Mouse (Mus musculus) myocyte (in vitro differentiated cells): ENCODE results near the gene Gabrg3. TPM values are rescaled to one million over a fixed set of nuclear protein-coding genes. Genes with fewer than 3 reads are reported as not detected.

Experiments
- H3K27me3 ChIP-seq: one replicate; pipeline ENCODE4 v1.6.1; 2011; ENCODE audit not compliant: control insufficient read depth, insufficient read depth, insufficient read length
- H3K36me3 ChIP-seq: one replicate; pipeline ENCODE4 v1.6.1; 2011; ENCODE audit not compliant: control insufficient read depth, insufficient read depth
- H3K4me2 ChIP-seq: one replicate; pipeline ENCODE4 v1.6.1; 2011; ENCODE audit warnings: low read depth, control low read depth
- H3K4me3 ChIP-seq: one replicate; pipeline ENCODE4 v1.5.1; 2011; ENCODE audit warnings: mild to moderate bottlenecking, control low read depth, moderate library complexity
- H3K79me2 ChIP-seq: one replicate; pipeline ENCODE4 v1.6.1; 2011; ENCODE audit not compliant: control insufficient read depth, insufficient read depth
- H3ac ChIP-seq: one replicate; pipeline ENCODE4 v1.6.1; 2011; ENCODE audit not compliant: control insufficient read depth, insufficient read length
- CEBPB ChIP-seq: IDR thresholded peaks from 2 replicates; pipeline ENCODE4 v1.6.1; 2011; ENCODE audit warnings: mild to moderate bottlenecking, moderate library complexity; ENCODE audit not compliant: poor library complexity, insufficient read depth, severe bottlenecking
- E2F4 ChIP-seq: IDR thresholded peaks from one replicate; pipeline ENCODE4 v1.6.1; 2011; ENCODE audit warnings: mild to moderate bottlenecking, control low read depth, moderate library complexity; ENCODE audit not compliant: insufficient read depth
- MAX ChIP-seq: IDR thresholded peaks from one replicate; pipeline ENCODE4 v1.6.1; 2011; ENCODE audit warnings: low read depth, mild to moderate bottlenecking, control low read depth
- MYOD1 ChIP-seq, 3 experiments: IDR thresholded peaks; one replicate each; pipeline ENCODE4 v1.6.1; 2011; ENCODE audit warnings: control low read depth in 2 of 3, low read depth in 2 of 3, mild to moderate bottlenecking in 2 of 3, moderate library complexity in 1 of 3; ENCODE audit not compliant: insufficient read length in 2 of 3, control insufficient read depth in 1 of 3
- MYOG ChIP-seq, 3 experiments: IDR thresholded peaks; one replicate each; pipeline ENCODE4 v1.6.1; 2011; ENCODE audit warnings: control low read depth in 2 of 3, low read depth in 2 of 3, mild to moderate bottlenecking in 2 of 3; ENCODE audit not compliant: insufficient read length in 2 of 3, control insufficient read depth in 1 of 3, insufficient read depth in 1 of 3
- POLR2A ChIP-seq: IDR thresholded peaks from one replicate; pipeline ENCODE4 v1.6.1; 2011; ENCODE audit warnings: low read depth, mild to moderate bottlenecking, control low read depth, moderate library complexity; ENCODE audit not compliant: insufficient read length
- POLR2AphosphoS2 ChIP-seq: IDR thresholded peaks from one replicate; pipeline ENCODE4 v1.6.1; 2011; ENCODE audit warnings: low read depth, control low read depth; ENCODE audit not compliant: insufficient read length
- REST ChIP-seq: IDR thresholded peaks from one replicate; pipeline ENCODE4 v1.6.1; 2011; ENCODE audit warnings: mild to moderate bottlenecking, control low read depth, moderate library complexity; ENCODE audit not compliant: insufficient read depth, insufficient read length
- SRF ChIP-seq: IDR thresholded peaks from one replicate; pipeline ENCODE4 v1.6.1; 2011; ENCODE audit warnings: low read depth; ENCODE audit not compliant: control insufficient read depth, insufficient read length
- TCF12 ChIP-seq: IDR thresholded peaks from one replicate; pipeline ENCODE4 v1.6.1; 2011; ENCODE audit warnings: mild to moderate bottlenecking, control low read depth; ENCODE audit not compliant: poor library complexity, insufficient read depth, severe bottlenecking
- TCF3 ChIP-seq: IDR thresholded peaks from one replicate; pipeline ENCODE4 v1.6.1; 2011; ENCODE audit warnings: low read depth, control low read depth; ENCODE audit not compliant: insufficient read length
- USF1 ChIP-seq: IDR thresholded peaks from one replicate; pipeline ENCODE4 v1.6.1; 2011; ENCODE audit warnings: low read depth, mild to moderate bottlenecking, control low read depth, moderate library complexity
- polyA plus RNA-seq: library from polyadenylated mRNA; unstranded; fragments of >200 nt; fragmentation: generic; extraction: Trizol; gene quantifications from one replicate; pipeline ENCODE4 v1.2.1, GENCODE M21; 2012; ENCODE audit warnings: missing spikeins

The Gabrg3 gene
- polyA plus RNA-seq, 1 experiment = not detected

- H3K79me2 ChIP-seq = no peaks in the 10 kb centered on the region
- H3K4me3 ChIP-seq = no peak overlapping the region
- no peaks in the 10 kb centered on the region for H3K36me3 ChIP-seq
- no peak for TF ChIP-seq TCF3
- TF ChIP-seq E2F4 = no peak
- TF ChIP-seq POLR2A = no peak
- no peak for TF ChIP-seq POLR2AphosphoS2
- no peak for TF ChIP-seq MAX
- H3K27me3 ChIP-seq = no peaks in the 10 kb centered on the region
- H3ac ChIP-seq = no peak overlapping the region
- H3K4me2 ChIP-seq = no peak overlapping the region
Measured at GRCm38 (mm10) chr7:57412896-57413295, 25.9 kb upstream of the Gabrg3 start.

DNA sequence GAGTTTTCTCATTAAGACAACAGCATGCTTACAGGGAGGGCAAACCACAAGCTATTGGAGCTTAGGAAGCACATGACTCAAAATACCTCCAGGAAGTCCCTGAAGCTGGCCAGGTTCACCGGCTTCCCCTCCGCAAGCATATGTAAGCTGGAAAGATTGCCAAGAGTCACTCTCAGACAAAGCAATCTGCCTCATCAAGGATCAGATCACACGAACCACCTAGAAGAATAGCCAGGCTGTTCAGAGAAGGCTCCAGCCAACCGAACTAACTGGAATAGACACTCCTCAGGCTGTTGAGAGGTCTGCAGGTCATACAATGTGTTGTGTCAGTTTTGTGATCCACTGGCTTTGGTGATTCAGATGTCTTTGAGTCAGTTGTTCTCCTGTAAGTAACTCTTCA lies 24.2 kb upstream of the Gabrg3 start:
- Histone ChIP-seq H3ac (no peak overlapping the region), H3K4me2 (no peak overlapping the region), H3K36me3 (no peaks in the 10 kb centered on the region), H3K27me3 (no peaks in the 10 kb centered on the region), H3K79me2 (no peaks in the 10 kb centered on the region), H3K4me3 (no peak overlapping the region)
- no peak for TF ChIP-seq MAX
- TF ChIP-seq REST = no peak
- TF ChIP-seq POLR2AphosphoS2 = no peak

GRCm38 (mm10) chr7:57393551-57393950 lies 6.6 kb upstream of the Gabrg3 start:
- Histone ChIP-seq H3K4me2 (no peak overlapping the region), H3K4me3 (no peak overlapping the region), H3K27me3 (no peaks in the 10 kb centered on the region), H3ac (no peak overlapping the region), H3K79me2 (no peaks in the 10 kb centered on the region), H3K36me3 (no peaks in the 10 kb centered on the region)
- TF ChIP-seq MAX (no peak), POLR2A (no peak), MYOD1 (IDR thresholded peaks at IDR 0.05; ENCODE audit: control insufficient read depth in 1 of 3, insufficient read length in 2 of 3, low read depth in 2 of 3) (no peak), TCF12 (no peak), MYOG (IDR thresholded peaks at IDR 0.05; ENCODE audit: control insufficient read depth in 1 of 3, insufficient read depth in 1 of 3, insufficient read length in 2 of 3, low read depth in 2 of 3) (no peak), TCF3 (no peak), USF1 (no peak), POLR2AphosphoS2 (no peak), CEBPB (no peak), SRF (no peak), REST (no peak), E2F4 (no peak)

DNA sequence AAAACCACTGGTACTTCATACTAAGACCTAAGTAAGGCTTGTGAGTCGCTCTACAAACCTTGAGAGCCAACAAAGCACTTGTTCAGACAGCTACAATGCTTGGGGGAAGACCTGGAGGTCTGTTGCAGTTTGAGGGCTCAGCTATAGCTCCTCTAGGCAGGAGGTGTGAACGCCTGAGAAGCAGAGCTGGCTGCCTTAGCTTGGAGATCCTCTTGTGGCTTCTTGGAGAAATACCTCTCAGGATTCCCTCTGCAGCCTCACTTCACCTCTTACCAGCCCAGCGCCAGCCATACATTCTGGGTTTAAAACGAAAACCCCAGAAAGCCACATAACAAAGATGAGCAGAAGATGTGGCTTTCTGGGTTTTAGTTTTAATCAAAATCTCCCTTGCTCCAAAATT lies 3.1 kb upstream of the Gabrg3 start:
- no peak for TF ChIP-seq MYOD1 (IDR thresholded peaks at IDR 0.05; ENCODE audit: control insufficient read depth in 1 of 3, insufficient read length in 2 of 3, low read depth in 2 of 3)
- TF ChIP-seq MYOG (IDR thresholded peaks at IDR 0.05; ENCODE audit: control insufficient read depth in 1 of 3, insufficient read depth in 1 of 3, insufficient read length in 2 of 3, low read depth in 2 of 3) = no peak
- no peak for TF ChIP-seq REST
- no peak for TF ChIP-seq E2F4
- TF ChIP-seq MAX = no peak
- TF ChIP-seq POLR2AphosphoS2 = no peak
- no peak for TF ChIP-seq CEBPB
- TF ChIP-seq SRF = no peak
- TF ChIP-seq TCF3 = no peak
- TF ChIP-seq USF1 = no peak
- TF ChIP-seq TCF12 = no peak
- TF ChIP-seq POLR2A = no peak
- no peak overlapping the region for H3K4me3 ChIP-seq

GRCm38 (mm10) chr7:57387341-57387654 lies 310 bp upstream of the Gabrg3 start:
- Histone ChIP-seq H3K4me3 (no peak overlapping the region), H3K27me3 (no peaks in the 10 kb centered on the region), H3K4me2 (no peak overlapping the region), H3ac (no peak overlapping the region), H3K36me3 (no peaks in the 10 kb centered on the region), H3K79me2 (no peaks in the 10 kb centered on the region)
- no peak for TF ChIP-seq E2F4
- TF ChIP-seq REST = no peak
- TF ChIP-seq MAX = no peak
- no peak for TF ChIP-seq SRF
- no peak for TF ChIP-seq MYOD1 (IDR thresholded peaks at IDR 0.05; ENCODE audit: control insufficient read depth in 1 of 3, insufficient read length in 2 of 3, low read depth in 2 of 3)
- no peak for TF ChIP-seq TCF12
- TF ChIP-seq MYOG (IDR thresholded peaks at IDR 0.05; ENCODE audit: control insufficient read depth in 1 of 3, insufficient read depth in 1 of 3, insufficient read length in 2 of 3, low read depth in 2 of 3) = no peak
- no peak for TF ChIP-seq CEBPB
- no peak for TF ChIP-seq USF1
- TF ChIP-seq POLR2AphosphoS2 = no peak
- no peak for TF ChIP-seq POLR2A
- TF ChIP-seq TCF3 = no peak

More for the DNA sequence above, 3.1 kb upstream of the Gabrg3 start:
- Histone ChIP-seq H3K36me3 (no peaks in the 10 kb centered on the region), H3K4me2 (no peak overlapping the region), H3K27me3 (no peaks in the 10 kb centered on the region), H3K79me2 (no peaks in the 10 kb centered on the region), H3ac (no peak overlapping the region)
